Mouse (Mus musculus): Measurements from ENCODE around the gene Smpdl3b.

DNA sequence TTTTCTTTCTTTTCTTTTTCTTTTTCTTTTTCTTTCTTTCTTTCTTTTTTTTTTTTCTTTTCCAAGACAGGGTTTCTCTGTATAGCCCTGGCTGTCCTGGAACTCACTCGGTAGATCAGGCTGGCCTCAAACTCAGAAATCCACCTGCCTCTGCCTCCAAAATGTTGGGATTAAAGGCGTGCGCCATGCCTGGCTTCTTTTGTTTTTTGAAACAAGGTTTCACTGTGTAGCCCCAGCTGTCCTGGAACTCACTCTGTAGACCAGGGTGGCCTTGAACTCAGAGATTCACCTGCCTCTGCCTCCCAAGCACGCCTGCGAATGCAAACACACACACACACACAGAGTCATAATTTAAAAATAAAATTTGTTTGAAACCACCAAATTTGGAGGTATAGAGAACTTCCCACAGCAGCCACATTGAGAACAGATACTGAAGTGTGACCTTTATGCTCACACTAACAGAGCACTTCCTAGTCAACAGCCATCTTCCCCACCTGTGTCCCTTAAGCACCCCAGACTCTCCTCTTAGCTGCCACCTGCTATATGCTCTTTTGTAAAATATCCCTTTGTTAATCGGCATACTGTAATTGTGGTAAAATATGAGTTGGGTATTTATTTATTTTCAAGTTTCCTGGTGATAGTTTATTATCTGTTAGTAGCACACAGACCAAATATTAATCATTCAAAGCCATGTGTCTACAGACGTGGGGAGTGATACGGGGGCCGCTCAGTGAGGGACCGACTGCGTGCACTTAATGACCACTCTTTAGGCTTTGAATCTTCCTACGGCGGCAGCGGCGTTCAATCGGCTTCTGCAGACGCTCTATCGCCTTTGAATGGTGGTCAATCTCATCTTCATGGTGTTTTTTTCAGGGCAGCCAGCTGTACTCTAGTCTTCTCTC lies 44.4 kb upstream of the Smpdl3b start:
- no peak for TF ChIP-seq FOSL1 (IDR thresholded peaks at IDR 0.05; ENCODE audit: insufficient read depth, low read length, poor library complexity, severe bottlenecking)
- no peak for TF ChIP-seq CTCF (IDR thresholded peaks at IDR 0.05; ENCODE audit: control insufficient read depth, insufficient read depth, insufficient read length)
